Mouse (Mus musculus) B cell, adult 2 months (primary cell): ENCODE results near the gene Dhx29.

Source experiments
- DNase-seq, 2 experiments: peaks; one replicate each; pipeline ENCODE4 v3.0.0; 2022

Gene Dhx29

DNA sequence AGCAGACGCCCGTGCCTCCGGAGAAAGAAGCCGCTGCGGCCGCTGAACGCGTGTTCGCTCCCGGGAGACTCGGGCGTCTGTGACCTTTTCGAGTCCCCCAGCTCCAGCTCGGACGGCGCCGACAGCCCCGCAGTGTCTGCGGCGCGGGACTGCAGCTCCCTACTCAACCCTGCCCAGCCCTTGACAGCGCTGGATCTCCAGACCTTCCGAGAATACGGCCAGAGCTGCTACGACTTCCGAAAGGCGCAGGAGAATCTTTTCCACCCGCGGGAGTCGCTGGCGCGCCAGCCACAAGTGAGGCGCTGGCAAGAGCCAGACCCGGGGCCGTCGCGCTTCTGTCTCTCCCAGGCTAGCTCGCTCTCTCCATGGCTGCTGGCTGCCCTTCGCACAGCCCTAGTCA lies 60.7 kb downstream of the Dhx29 start:
- DNase-seq = peak in 1 of 2 experiments; percentile 15

- DNase-seq = peak in 1 of 2 experiments; percentile 23
These were observed 61.6 kb downstream of the Dhx29 start for GRCm38 (mm10) chr13:112988866-112989265.

DNA sequence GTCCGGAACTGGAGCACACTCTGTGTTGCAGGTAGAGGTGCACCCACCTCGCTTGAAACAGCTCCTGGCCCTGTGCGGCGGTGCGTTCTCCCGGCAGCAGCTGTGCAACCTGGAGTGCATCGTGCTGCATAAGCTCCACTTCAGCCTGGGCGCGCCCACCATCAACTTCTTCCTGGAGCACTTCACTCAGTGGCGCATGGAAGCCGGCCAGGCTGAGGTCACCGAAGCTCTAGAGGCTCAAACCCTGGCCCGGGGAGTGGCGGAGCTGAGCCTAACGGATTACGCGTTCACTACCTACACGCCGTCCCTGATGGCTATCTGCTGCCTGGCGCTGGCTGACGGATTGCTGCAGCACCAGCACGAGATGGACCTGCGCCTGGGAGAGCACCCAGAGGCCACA lies 62.3 kb downstream of the Dhx29 start:
- peak in 1 of 2 experiments; percentile 17 for DNase-seq

- DNase-seq = no peak
These were observed 63.1 kb downstream of the Dhx29 start for GRCm38 (mm10) chr13:112990346-112990745.

DNA sequence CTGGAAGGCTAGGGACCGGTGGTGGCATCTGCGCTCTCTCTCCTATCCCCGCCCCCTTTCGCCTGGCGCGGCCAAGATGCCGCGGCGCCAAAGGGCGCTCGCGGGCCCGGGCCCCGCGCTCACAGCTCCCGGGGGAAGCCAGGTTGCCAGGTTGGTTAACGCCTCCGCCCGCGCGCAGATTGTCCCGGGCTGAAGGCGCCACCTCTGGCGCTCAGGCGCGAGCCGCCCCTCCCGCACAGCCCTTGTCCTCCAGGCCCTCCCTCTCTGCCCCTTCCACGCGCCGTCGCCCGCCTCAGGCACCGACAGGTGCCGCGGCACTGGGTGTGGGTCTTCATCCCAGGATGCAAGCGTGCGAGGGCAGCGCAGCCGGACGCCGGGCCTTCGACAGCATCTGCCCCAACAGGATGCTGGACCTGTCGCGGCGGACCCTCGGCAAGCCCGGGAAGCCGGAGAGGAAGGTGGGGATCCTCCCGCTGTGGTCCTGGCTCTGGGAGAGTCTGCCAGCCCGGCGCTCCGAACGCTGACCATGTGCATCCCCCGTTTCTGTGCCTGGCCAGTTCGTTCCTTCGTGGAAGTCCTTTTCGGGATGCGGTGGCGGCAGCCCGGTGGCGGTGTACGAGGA lies 66.4 kb downstream of the Dhx29 start, which contains the start of gene Mcidas:
TSS of gene Mcidas (plus strand) at position 315 of the 622 bp plus-strand sequence.
- peak; percentile 14 to 24 for DNase-seq

DNA sequence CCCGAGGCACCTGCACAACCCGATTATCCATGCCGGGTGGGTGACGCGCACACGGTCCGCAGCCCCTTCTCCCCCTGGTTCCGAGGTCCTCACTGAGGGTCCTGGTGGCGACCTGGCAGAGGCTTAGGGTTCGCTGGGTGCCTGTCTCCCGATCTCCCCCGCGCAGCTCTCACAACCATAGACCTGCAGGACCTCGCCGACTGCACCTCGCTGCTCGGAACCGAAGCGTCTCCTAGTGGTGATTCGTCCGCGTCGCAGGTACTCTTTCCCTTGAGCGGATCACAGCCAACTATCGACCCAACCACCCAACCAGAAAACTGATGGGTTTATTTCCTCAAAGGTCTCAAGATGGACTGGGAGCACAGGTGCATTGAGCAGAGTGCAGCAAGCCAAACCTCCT lies 66.9 kb downstream of the Dhx29 start:
- peak; percentile 66 to 67 for DNase-seq

DNA sequence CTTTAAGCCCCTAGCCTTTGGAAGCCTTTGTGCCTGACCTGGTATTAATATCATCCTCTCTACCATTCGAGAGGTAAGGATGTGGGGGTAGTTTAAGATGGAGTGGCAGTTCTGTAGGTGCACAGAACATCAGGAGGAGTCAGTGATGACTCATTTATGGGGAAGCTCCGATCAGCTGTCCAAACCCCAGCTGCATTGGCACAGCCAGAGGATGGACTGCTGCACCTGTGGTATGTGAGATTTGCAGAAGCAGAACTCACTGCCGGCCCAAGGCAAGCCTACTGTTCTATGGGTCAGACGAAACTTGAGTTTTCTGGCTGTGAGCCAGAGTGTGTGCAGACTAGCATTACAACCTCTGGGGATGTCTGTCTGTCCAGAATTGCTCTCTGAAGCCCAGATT lies 69.2 kb downstream of the Dhx29 start:
- DNase-seq = peak in 1 of 2 experiments; percentile 23

- no peak for DNase-seq
These were observed 70.1 kb downstream of the Dhx29 start for GRCm38 (mm10) chr13:112997369-112997768.

DNA sequence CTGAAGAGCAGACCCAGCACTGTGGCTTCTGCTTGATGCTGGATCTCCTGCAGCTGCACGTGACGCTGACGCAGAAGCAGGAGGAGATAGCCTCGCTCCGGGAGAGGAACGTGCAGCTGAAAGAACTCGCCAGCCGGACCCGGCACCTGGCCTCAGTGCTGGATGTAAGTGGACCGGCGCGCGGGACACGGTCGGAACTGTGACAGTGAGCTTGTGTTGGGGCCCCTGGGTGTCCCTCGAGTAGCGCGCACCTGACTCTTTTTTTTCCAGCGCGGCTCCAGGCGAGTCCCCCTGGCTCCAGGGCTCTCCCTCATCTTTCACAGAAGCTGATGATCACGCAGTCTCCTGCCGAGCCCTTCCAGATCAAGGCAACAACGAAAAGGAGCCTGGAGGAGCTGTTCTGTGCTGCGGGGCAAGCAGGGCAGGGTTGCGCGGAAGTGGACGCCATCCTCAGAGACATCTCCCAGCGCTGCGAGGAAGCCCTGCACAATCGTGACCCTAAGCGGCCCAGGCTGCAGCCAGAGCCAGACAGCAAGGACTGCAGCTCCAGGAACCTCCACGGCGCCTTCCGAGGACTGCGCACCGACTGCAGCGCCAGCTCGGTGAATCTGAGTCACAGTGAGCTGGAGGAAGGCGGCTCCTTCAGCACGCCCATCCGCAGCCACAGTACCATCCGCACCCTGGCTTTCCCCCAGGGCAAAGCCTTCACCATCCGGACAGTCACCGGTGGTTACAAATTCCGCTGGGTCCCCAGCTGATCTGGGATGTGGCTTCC lies 71.4 kb downstream of the Dhx29 start:
- no peak for DNase-seq

- DNase-seq = no peak
These were observed 72.8 kb downstream of the Dhx29 start for GRCm38 (mm10) chr13:113000090-113000489.

GRCm38 (mm10) chr13:113000576-113001318 lies 73.5 kb downstream of the Dhx29 start:
- no peak for DNase-seq

DNA sequence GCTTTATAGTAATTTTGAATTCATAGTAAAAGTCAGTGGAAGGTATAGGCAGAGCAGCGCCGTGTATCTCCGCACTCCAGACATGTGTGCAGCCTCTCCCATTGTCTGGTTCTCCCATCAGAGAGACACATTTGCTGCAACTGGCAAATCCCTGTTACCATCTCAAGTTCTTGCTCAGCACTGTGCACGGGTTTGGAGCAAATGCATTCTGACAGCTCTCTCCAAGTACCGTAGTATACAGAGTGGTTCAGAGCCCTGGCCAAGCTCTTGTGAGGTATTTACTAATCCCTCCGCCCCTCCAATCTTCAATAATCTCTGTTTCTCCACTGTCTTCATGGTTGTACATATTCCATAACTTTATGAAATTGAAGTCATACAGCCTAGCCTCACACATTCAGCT lies 85.4 kb downstream of the Dhx29 start:
- no peak for DNase-seq

DNA sequence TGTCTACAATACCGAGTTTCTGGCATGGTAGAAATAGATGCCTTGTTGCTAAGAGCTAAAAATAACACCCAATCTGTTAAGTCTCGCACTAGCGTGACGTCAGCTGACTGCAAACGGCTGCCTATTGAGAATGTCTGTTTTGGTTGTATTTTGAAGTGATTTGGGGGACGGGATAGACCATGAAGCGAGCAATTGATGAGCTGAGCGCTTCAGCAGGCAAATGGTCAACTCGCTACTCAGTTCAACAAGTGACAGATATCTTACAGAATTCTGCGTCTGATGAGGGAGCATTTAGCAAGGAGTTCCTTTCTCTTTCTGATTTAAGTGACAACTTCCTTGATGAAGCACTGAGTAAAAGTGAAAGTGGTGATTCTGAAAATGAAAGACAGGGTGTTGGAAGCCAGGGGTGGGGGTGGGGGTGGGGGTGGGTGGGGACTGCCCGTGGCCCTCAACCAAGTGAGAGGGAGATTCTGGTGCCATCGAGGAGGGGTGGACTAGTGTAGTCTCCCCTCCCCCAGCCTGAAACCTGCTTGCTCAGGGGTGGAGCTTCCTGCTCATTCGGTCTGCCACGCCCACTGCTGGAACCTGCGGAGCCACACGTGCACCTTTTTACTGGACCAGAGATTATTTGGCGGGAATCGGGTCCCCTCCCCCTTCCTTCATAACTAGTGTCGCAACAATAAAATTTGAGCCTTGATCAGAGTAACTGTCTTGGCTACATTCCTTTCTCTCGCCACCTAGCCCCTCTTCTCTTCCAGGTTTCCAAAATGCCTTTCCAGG lies 86.1 kb downstream of the Dhx29 start:
- DNase-seq = peak; percentile 51 to 61
